ENCODE assay signal across 8 mouse cellular contexts in genomic region chr10:99268421-99269300, GRCm38 (mm10). TPM values are rescaled to one million over a fixed set of nuclear protein-coding genes. Genes with fewer than 3 reads are reported as not detected.
DNase-seq lines count a peak whose midpoint lies in the region; ATAC-seq and TF ChIP-seq lines count a peak whose summit lies in the region.

No protein-coding gene starts in this region.

- peak overlapping the region; percentile 94 for H3K4me2 ChIP-seq in hindbrain, postnatal 0 days (ENCODE audit: low read depth, low read length)
- peak overlapping the region; percentile 29 for H3K4me2 ChIP-seq in limb, embryonic 15.5 days
- peak overlapping the region; percentile 24 for H3K4me2 ChIP-seq in midbrain, embryonic 14.5 days (ENCODE audit: low read length)

- peak overlapping the region; percentile 49; the same call in 1 of the 2 replicates for H3K27ac ChIP-seq in hindbrain, postnatal 0 days
- peak overlapping the region; percentile 62 for H3K27ac ChIP-seq in limb, embryonic 15.5 days
- H3K27ac ChIP-seq in midbrain, embryonic 14.5 days (replicated peaks; ENCODE audit: low read depth, low read length): 0 out of 2 replicates have a peak overlapping the region, but pooled peaks have one; percentile 8

- DNase-seq in G1E (ENCODE audit: low spot score): no peak
- peak; percentile 69 for DNase-seq in brain, adult 2 months (ENCODE audit: low read depth, low spot score)
- DNase-seq in gastrocnemius, postnatal 10 days: peak; percentile 49
- DNase-seq in hindbrain, postnatal 0 days (ENCODE audit: low spot score): peak; percentile 71
- DNase-seq in midbrain, embryonic 14.5 days: peak; percentile 43
- peak; percentile 88 for DNase-seq in splenic B cell, adult 2 months (ENCODE audit: low read depth, low spot score)
- no peak for DNase-seq in cerebellum, postnatal 4 days (ENCODE audit: low spot score in 2 of 2)

- no peak overlapping the region for H3K9ac ChIP-seq in hindbrain, postnatal 0 days (replicated peaks; ENCODE audit: low read length)
- no peak overlapping the region for H3K9ac ChIP-seq in limb, embryonic 15.5 days
- no peak overlapping the region for H3K9ac ChIP-seq in midbrain, embryonic 14.5 days (replicated peaks; ENCODE audit: low read length)

- 24% methylated on average over 19 of the region's 19 CpGs for WGBS in hindbrain, postnatal 0 days
- 17% methylated on average over 19 of the region's 19 CpGs for WGBS in limb, embryonic 15.5 days
- WGBS in midbrain, embryonic 14.5 days: 32% methylated on average over 19 of the region's 19 CpGs

- no peaks in the 10 kb centered on the region for H3K27me3 ChIP-seq in G1E (ENCODE audit: insufficient read depth, low read length)
- no peaks in the 10 kb centered on the region for H3K27me3 ChIP-seq in hindbrain, postnatal 0 days (ENCODE audit: insufficient read depth, low read length)
- H3K27me3 ChIP-seq in limb, embryonic 15.5 days: no peaks in the 10 kb centered on the region
- peaks cover 21% of the 10 kb centered on the region; the same call in 1 of the 2 replicates for H3K27me3 ChIP-seq in midbrain, embryonic 14.5 days (ENCODE audit: control insufficient read depth, insufficient read depth, low read length)
- no peaks in the 10 kb centered on the region for H3K27me3 ChIP-seq in splenic B cell, adult 2 months (ENCODE audit: control insufficient read depth, insufficient read depth, low read length, poor library complexity, severe bottlenecking)

- ATAC-seq in G1E (ENCODE audit: extremely low read depth, insufficient number of reproducible peaks, low FRiP score, poor library complexity, severe bottlenecking): peak; percentile 68
- peak; percentile 59 for ATAC-seq in hindbrain, postnatal 0 days
- 0 out of 2 replicates have a peak, but pooled peaks have one; percentile 32 for ATAC-seq in limb, embryonic 15.5 days (ENCODE audit: insufficient number of reproducible peaks, low FRiP score, low TSS enrichment, low read depth)
- no peak for ATAC-seq in midbrain, embryonic 14.5 days (ENCODE audit: low FRiP score, low TSS enrichment)

- no peaks in the 10 kb centered on the region for H3K4me1 ChIP-seq in G1E (ENCODE audit: insufficient read depth, low read depth, low read length)
- H3K4me1 ChIP-seq in hindbrain, postnatal 0 days (ENCODE audit: insufficient read depth, low read length): peaks cover 11% of the 10 kb centered on the region
- H3K4me1 ChIP-seq in limb, embryonic 15.5 days: peaks cover 46% of the 10 kb centered on the region
- H3K4me1 ChIP-seq in midbrain, embryonic 14.5 days (ENCODE audit: control insufficient read depth, insufficient read depth, low read length): peaks cover 30% of the 10 kb centered on the region

- H3K36me3 ChIP-seq in G1E (replicated peaks): no peaks in the 10 kb centered on the region
- no peaks in the 10 kb centered on the region for H3K36me3 ChIP-seq in hindbrain, postnatal 0 days (ENCODE audit: insufficient read depth, low read length)
- no peaks in the 10 kb centered on the region for H3K36me3 ChIP-seq in limb, embryonic 15.5 days
- no peaks in the 10 kb centered on the region for H3K36me3 ChIP-seq in midbrain, embryonic 14.5 days (ENCODE audit: control insufficient read depth, insufficient read depth, low read length)
- H3K36me3 ChIP-seq in splenic B cell, adult 2 months (ENCODE audit: control insufficient read depth, insufficient read depth, low read length, poor library complexity, severe bottlenecking): no peaks in the 10 kb centered on the region

- H3K4me3 ChIP-seq in G1E (ENCODE audit: low read depth, low read length): no peak overlapping the region
- H3K4me3 ChIP-seq in hindbrain, postnatal 0 days (ENCODE audit: low read length): no peak overlapping the region
- peak overlapping the region; percentile 14 for H3K4me3 ChIP-seq in limb, embryonic 15.5 days
- H3K4me3 ChIP-seq in midbrain, embryonic 14.5 days (replicated peaks; ENCODE audit: low read depth, low read length): no peak overlapping the region

- no peak for TF ChIP-seq CTCF in G1E (IDR thresholded peaks at IDR 0.05; ENCODE audit: low read depth, low read length)
- no peak for TF ChIP-seq CTCF in hindbrain, postnatal 0 days (IDR thresholded peaks at IDR 0.05; ENCODE audit: low read depth)

- peaks cover 39% of the 10 kb centered on the region for H3K9me3 ChIP-seq in G1E (replicated peaks)
- no peaks in the 10 kb centered on the region for H3K9me3 ChIP-seq in hindbrain, postnatal 0 days (ENCODE audit: low read length)
- H3K9me3 ChIP-seq in limb, embryonic 15.5 days: no peaks in the 10 kb centered on the region
- no peaks in the 10 kb centered on the region for H3K9me3 ChIP-seq in midbrain, embryonic 14.5 days (ENCODE audit: control insufficient read depth, low read length)

RNA-seq across cellular contexts. Expression of gene Dusp6, which starts 5.6 kb away (rescaled TPM):
- not detected in 2 replicates for total RNA-seq in G1E (2014; fragmentation: Nextera tagmentation)
- total RNA-seq in G1E (2017): 0.27 TPM in 1 of 2 replicates, not detected in the other
- polyA plus RNA-seq in G1E (2012): not detected in 2 replicates
- total RNA-seq in gastrocnemius, postnatal 10 days (2021): 10 to 100 TPM; 30.9 to 39.0 TPM
- 65.3 and 74.0 TPM in 2 replicates for total RNA-seq in hindbrain, postnatal 0 days (2014; rRNA removed)
- 32.5 and 35.2 TPM in 2 replicates for polyA plus RNA-seq in hindbrain, postnatal 0 days (2015; fragmentation: Nextera tagmentation; extraction: Ambion mirVana)
- 66.8 and 71.9 TPM in 2 replicates for polyA plus RNA-seq in limb, embryonic 15.5 days (2015; fragmentation: Nextera tagmentation; extraction: Ambion mirVana)
- polyA plus RNA-seq in midbrain, embryonic 14.5 days (2014; fragmentation: Nextera tagmentation; extraction: Ambion mirVana): 20.7 and 25.4 TPM in 2 replicates

Comparison
In these comparisons a context has a peak if more than half of its experiments do, and no peak if none do; other contexts are left out.
1. DNase-seq: peak in brain, adult 2 months (single experiment), gastrocnemius, postnatal 10 days (single experiment), hindbrain, postnatal 0 days (single experiment), midbrain, embryonic 14.5 days (single experiment) and splenic B cell, adult 2 months (single experiment); none in G1E (single experiment) and cerebellum, postnatal 4 days (0 of 2).
2. H3K27ac ChIP-seq: peak in every context shown above with its lines; median percentile 62 in limb, embryonic 15.5 days; 49 in hindbrain, postnatal 0 days; 8 in midbrain, embryonic 14.5 days.
3. H3K4me2 ChIP-seq: peak in every context shown above with its lines; median percentile 94 in hindbrain, postnatal 0 days; 29 in limb, embryonic 15.5 days; 24 in midbrain, embryonic 14.5 days.
4. RNA of gene Dusp6, which starts 5.6 kb away (polyA plus RNA-seq): 66.8 to 71.9 TPM in limb, embryonic 15.5 days, 32.5 to 35.2 TPM in hindbrain, postnatal 0 days and 20.7 to 25.4 TPM in midbrain, embryonic 14.5 days; not detected in G1E; every median in the first group is over 10 times any median in the second.